Comparison of ENCODE assay signal across 8 mouse cellular contexts in genomic region chr10:67187001-67187453, GRCm38 (mm10).
DNase-seq lines count a peak whose midpoint lies in the region; ATAC-seq and TF ChIP-seq lines count a peak whose summit lies in the region.

No protein-coding gene starts in this region.

- 0 out of 4 replicates have a peak, but pooled peaks of 1 of the 2 experiments have one; percentile 35 for TF ChIP-seq POLR2A in MEL (IDR thresholded peaks at IDR 0.05; ENCODE audit: control insufficient read depth in 1 of 2, insufficient read depth in 1 of 2, low read depth in 1 of 2, low read length in 2 of 2, poor library complexity in 1 of 2)

- DNase-seq in 3T3-L1 (ENCODE audit: low read depth, low spot score) (peak; percentile 86), MEL (ENCODE audit: low read depth, low spot score) (peak; percentile 86)
- peak; percentile 37 for DNase-seq in lung, postnatal 36 days
- DNase-seq in cerebellum, adult 11 months, result no peak
- no peak for DNase-seq in urinary bladder, postnatal 4 days (ENCODE audit: low spot score in 2 of 2)

- peaks cover 6 to 32% of the 10 kb centered on the region in 2 experiments for H3K36me3 ChIP-seq in MEL (ENCODE audit: control insufficient read depth in 1 of 2, insufficient read depth in 2 of 2, low read length in 2 of 2)
- H3K36me3 ChIP-seq in erythroblast, embryonic 14.5 days (ENCODE audit: control insufficient read depth), result peaks cover 9% of the 10 kb centered on the region
- no peaks in the 10 kb centered on the region for H3K36me3 ChIP-seq in hindbrain, embryonic 16.5 days (ENCODE audit: control insufficient read depth, insufficient read depth, low read length)
- H3K36me3 ChIP-seq in stomach, embryonic 16.5 days (ENCODE audit: control insufficient read depth, insufficient read depth, low read length), result peaks cover under 1% of the 10 kb centered on the region; the same call in 1 of the 2 replicates

- H3K79me2 ChIP-seq in MEL (ENCODE audit: control insufficient read depth, insufficient read depth, low read length, poor library complexity), result peaks cover 36% of the 10 kb centered on the region

- H3K27ac ChIP-seq in MEL (ENCODE audit: control insufficient read depth, low read depth, low read length), result peak overlapping the region; percentile 78
- peak overlapping the region; percentile 61; the same call in 1 of the 2 replicates for H3K27ac ChIP-seq in hindbrain, embryonic 16.5 days (ENCODE audit: low read depth, low read length)
- H3K27ac ChIP-seq in stomach, embryonic 16.5 days (ENCODE audit: low read length), result peak overlapping the region; percentile 79

- WGBS in hindbrain, embryonic 16.5 days, result 7% methylated on average over 5 of the region's 5 CpGs
- WGBS in stomach, embryonic 16.5 days, result 5% methylated on average over 5 of the region's 5 CpGs

- no peak for TF ChIP-seq RAD21 in MEL (IDR thresholded peaks at IDR 0.05; ENCODE audit: low read depth, low read length)

- no peaks in the 10 kb centered on the region for H3K27me3 ChIP-seq in MEL (ENCODE audit: control insufficient read depth in 1 of 2, insufficient read depth in 2 of 2, low read length in 2 of 2)
- no peaks in the 10 kb centered on the region for H3K27me3 ChIP-seq in erythroblast, embryonic 14.5 days (ENCODE audit: control insufficient read depth)
- H3K27me3 ChIP-seq in hindbrain, embryonic 16.5 days (replicated peaks; ENCODE audit: control insufficient read depth, insufficient read depth, low read length), result no peaks in the 10 kb centered on the region
- no peaks in the 10 kb centered on the region for H3K27me3 ChIP-seq in stomach, embryonic 16.5 days (ENCODE audit: control insufficient read depth, insufficient read depth, low read length)

- H3K9ac ChIP-seq in MEL (ENCODE audit: control insufficient read depth, low read depth, low read length, poor library complexity, severe bottlenecking), result peak overlapping the region; percentile 80
- peak overlapping the region; percentile 45 for H3K9ac ChIP-seq in hindbrain, embryonic 16.5 days (ENCODE audit: low read depth, low read length)
- peak overlapping the region; percentile 63 for H3K9ac ChIP-seq in stomach, embryonic 16.5 days (ENCODE audit: low read length)

- H3K4me2 ChIP-seq in hindbrain, embryonic 16.5 days (ENCODE audit: low read length), result peak overlapping the region; percentile 65
- peak overlapping the region; percentile 84 for H3K4me2 ChIP-seq in stomach, embryonic 16.5 days (ENCODE audit: low read depth, low read length)

- no peak for TF ChIP-seq CTCF in MEL (IDR thresholded peaks at IDR 0.05 in 2 of 3, conservative IDR thresholded peaks at IDR 0.05 in 1 of 3; ENCODE audit: control insufficient read depth in 1 of 3, insufficient read depth in 1 of 3, low read depth in 2 of 3, low read length in 3 of 3, poor library complexity in 1 of 3, severe bottlenecking in 1 of 3)

- peaks cover 12 to 34% of the 10 kb centered on the region in 2 experiments for H3K4me1 ChIP-seq in MEL (ENCODE audit: control insufficient read depth in 1 of 2, insufficient read depth in 2 of 2, low read length in 2 of 2)
- H3K4me1 ChIP-seq in erythroblast, embryonic 14.5 days (ENCODE audit: control insufficient read depth), result peaks cover 50% of the 10 kb centered on the region
- peaks cover 20% of the 10 kb centered on the region for H3K4me1 ChIP-seq in hindbrain, embryonic 16.5 days (ENCODE audit: control insufficient read depth, insufficient read depth, low read depth, low read length)
- peaks cover 18% of the 10 kb centered on the region for H3K4me1 ChIP-seq in stomach, embryonic 16.5 days (ENCODE audit: control insufficient read depth, insufficient read depth, low read length)

- ATAC-seq in hindbrain, embryonic 16.5 days, result no peak
- 0 out of 2 replicates have a peak, but pooled peaks have one; percentile 46 for ATAC-seq in stomach, embryonic 16.5 days (ENCODE audit: insufficient read depth, low FRiP score)

- H3K9me3 ChIP-seq in MEL (replicated peaks; ENCODE audit: insufficient read depth, low read length), result no peaks in the 10 kb centered on the region
- no peaks in the 10 kb centered on the region for H3K9me3 ChIP-seq in erythroblast, embryonic 14.5 days (ENCODE audit: control insufficient read depth, low read length)
- no peaks in the 10 kb centered on the region for H3K9me3 ChIP-seq in hindbrain, embryonic 16.5 days (ENCODE audit: control insufficient read depth, low read length)
- H3K9me3 ChIP-seq in stomach, embryonic 16.5 days (replicated peaks; ENCODE audit: control insufficient read depth, low read length), result no peaks in the 10 kb centered on the region

- peak in 1 of 2 experiments; percentile 57; a peak in 2 of 4 replicates for TF ChIP-seq EP300 in MEL (IDR thresholded peaks at IDR 0.05; ENCODE audit: low read depth in 1 of 2, low read length in 2 of 2)

- H3K4me3 ChIP-seq in MEL (ENCODE audit: control insufficient read depth in 1 of 2, insufficient read depth in 1 of 2, low read depth in 2 of 2, low read length in 2 of 2), result peak overlapping the region; percentile 64 to 93
- peak overlapping the region; percentile 81 for H3K4me3 ChIP-seq in erythroblast, embryonic 14.5 days (replicated peaks)
- peak overlapping the region; percentile 48 for H3K4me3 ChIP-seq in hindbrain, embryonic 16.5 days (ENCODE audit: low read length)
- peak overlapping the region; percentile 46 for H3K4me3 ChIP-seq in stomach, embryonic 16.5 days (replicated peaks; ENCODE audit: low read length)

TF ChIP-seq in MEL, 35 proteins besides CTCF, POLR2A, EP300 and RAD21:
- TF ChIP-seq TCF12 (IDR thresholded peaks at IDR 0.05; ENCODE audit: low read depth, low read length), result no peak
- TF ChIP-seq HCFC1 (IDR thresholded peaks at IDR 0.05; ENCODE audit: low read depth, low read length), result peak; percentile 45; the same call in 1 of the 2 replicates
- peak; percentile 64; the same call in 1 of the 2 replicates for TF ChIP-seq MYC (IDR thresholded peaks at IDR 0.05; ENCODE audit: low read depth, low read length)
- peak; percentile 53; the same call in 1 of the 2 replicates for TF ChIP-seq MXI1 (IDR thresholded peaks at IDR 0.05; ENCODE audit: low read depth, low read length)
- 0 out of 2 replicates have a peak, but pooled peaks have one; percentile 14 for TF ChIP-seq ETS1 (IDR thresholded peaks at IDR 0.05; ENCODE audit: low read depth, low read length)
- TF ChIP-seq TBP (IDR thresholded peaks at IDR 0.05; ENCODE audit: low read depth, low read length), result peak; percentile 64; the same call in 1 of the 2 replicates
- no peak for TF ChIP-seq CHD2 (IDR thresholded peaks at IDR 0.05; ENCODE audit: low read length)
- TF ChIP-seq SIN3A (IDR thresholded peaks at IDR 0.05; ENCODE audit: low read length), result peak; percentile 68; the same call in 1 of the 2 replicates

Comparison
In these comparisons a context has a peak if more than half of its experiments do, and no peak if none do; other contexts are left out.
1. DNase-seq: peak in 3T3-L1 (single experiment), MEL (single experiment) and lung, postnatal 36 days (single experiment); none in cerebellum, adult 11 months (single experiment) and urinary bladder, postnatal 4 days (0 of 2).
2. Peak in every context shown above with its lines, with median percentiles within 50 percentile points of each other: H3K27ac ChIP-seq, H3K4me3 ChIP-seq and H3K9ac ChIP-seq.